Mouse (Mus musculus): Measurements from ENCODE around the gene Fthl17f. TPM values are rescaled to one million over a fixed set of nuclear protein-coding genes. Genes with fewer than 3 reads are reported as not detected.
"Not testable (repeated sequence)": the region's sequence is repeated elsewhere in the genome, so short reads cannot be mapped to it uniquely, and the experiment has no call there.

The Fthl17f gene
- polyA plus RNA-seq, 1 experiment from 2014 or later, result not detected

- TF ChIP-seq CTCF (IDR thresholded peaks at IDR 0.05; ENCODE audit: low read depth), result peak; percentile 54
- H3K4me3 ChIP-seq (ENCODE audit: low read depth, low read length); H3K9ac ChIP-seq (replicated peaks); H3K9me3 ChIP-seq (ENCODE audit: low read length); H3K4me1 ChIP-seq (ENCODE audit: insufficient read depth); H3K4me2 ChIP-seq (ENCODE audit: low read depth, low read length); H3K27me3 ChIP-seq (ENCODE audit: insufficient read depth, low read length); ATAC-seq; H3K27ac ChIP-seq (ENCODE audit: low read depth); DNase-seq; H3K36me3 ChIP-seq (replicated peaks; ENCODE audit: insufficient read depth, low read length): not testable (repeated sequence)
- 14% methylated on average over 7 of the region's 10 CpGs for WGBS (ENCODE audit: insufficient replicate concordance)
Observed at GRCm38 (mm10) chrX:9077699-9078098, 14.9 kb downstream of the Fthl17f start.

- H3K27ac ChIP-seq (ENCODE audit: low read depth); DNase-seq; H3K4me2 ChIP-seq (ENCODE audit: low read depth, low read length); H3K4me1 ChIP-seq (ENCODE audit: insufficient read depth); H3K36me3 ChIP-seq (replicated peaks; ENCODE audit: insufficient read depth, low read length); H3K9me3 ChIP-seq (ENCODE audit: low read length); H3K9ac ChIP-seq (replicated peaks); ATAC-seq; H3K4me3 ChIP-seq (ENCODE audit: low read depth, low read length); H3K27me3 ChIP-seq (ENCODE audit: insufficient read depth, low read length): not testable (repeated sequence)
Observed at GRCm38 (mm10) chrX:9095066-9095465, 32.3 kb downstream of the Fthl17f start.

- no peak for DNase-seq
- no peak within 1 kb of the TSS for H3K4me2 ChIP-seq (ENCODE audit: low read depth, low read length)
- no peak within 1 kb of the TSS for H3K9ac ChIP-seq (replicated peaks)
- no peak within 1 kb of the TSS for H3K4me3 ChIP-seq (ENCODE audit: low read depth, low read length)
- no peaks in the 10 kb centered on the region for H3K36me3 ChIP-seq (replicated peaks; ENCODE audit: insufficient read depth, low read length)
- H3K4me1 ChIP-seq (ENCODE audit: insufficient read depth), result no peaks in the 10 kb centered on the region
- no peak for TF ChIP-seq CTCF (IDR thresholded peaks at IDR 0.05; ENCODE audit: low read depth)
- no peak for ATAC-seq
- 92% methylated on average over 6 of the region's 6 CpGs for WGBS (ENCODE audit: insufficient replicate concordance)
- no peaks in the 10 kb centered on the region for H3K27me3 ChIP-seq (ENCODE audit: insufficient read depth, low read length)
- no peaks in the 10 kb centered on the region for H3K9me3 ChIP-seq (ENCODE audit: low read length)
- H3K27ac ChIP-seq (ENCODE audit: low read depth), result no peak within 1 kb of the TSS
Observed at GRCm38 (mm10) chrX:9104262-9104661, 41.4 kb downstream of the Fthl17f start, which contains the start of gene 4930402K13Rik. 4930402K13Rik (plus strand) TSS chrX:9104562.

GRCm38 (mm10) chrX:9110381-9110780, 47.6 kb downstream of the Fthl17f start:
- no peaks in the 10 kb centered on the region for H3K9me3 ChIP-seq (ENCODE audit: low read length)
- no peak overlapping the region for H3K9ac ChIP-seq (replicated peaks)

More at GRCm38 (mm10) chrX:9110381-9110780, 47.6 kb downstream of the Fthl17f start:
- Histone ChIP-seq H3K4me3 (ENCODE audit: low read depth, low read length) (no peak overlapping the region), H3K27ac (ENCODE audit: low read depth) (no peak overlapping the region), H3K36me3 (replicated peaks; ENCODE audit: insufficient read depth, low read length) (no peaks in the 10 kb centered on the region), H3K4me1 (ENCODE audit: insufficient read depth) (no peaks in the 10 kb centered on the region), H3K4me2 (ENCODE audit: low read depth, low read length) (no peak overlapping the region), H3K27me3 (ENCODE audit: insufficient read depth, low read length) (no peaks in the 10 kb centered on the region)
- WGBS (ENCODE audit: insufficient replicate concordance), result 40% methylated on average over 2 of the region's 2 CpGs
- ATAC-seq (no peak), DNase-seq (no peak)
- TF ChIP-seq CTCF (IDR thresholded peaks at IDR 0.05; ENCODE audit: low read depth) (no peak), EP300 (IDR thresholded peaks at IDR 0.05; ENCODE audit: low read depth) (no peak)

Other genes with a start within 250 kb of the Fthl17f start
- gene Gm6592, start 219.0 kb upstream of the Fthl17f start, polyA plus RNA-seq (2015; fragmentation: Nextera tagmentation; extraction: Ambion mirVana), result not detected in 2 replicates
- not detected in 2 replicates for gene Gm5751, start 188.8 kb upstream of the Fthl17f start, polyA plus RNA-seq (2015; fragmentation: Nextera tagmentation; extraction: Ambion mirVana)
- 0.18 and 0.39 TPM in 2 replicates for gene B630019K06Rik, start 170.6 kb upstream of the Fthl17f start, polyA plus RNA-seq (2015; fragmentation: Nextera tagmentation; extraction: Ambion mirVana)
- gene Fthl17b, start 100.0 kb upstream of the Fthl17f start, polyA plus RNA-seq (2015; fragmentation: Nextera tagmentation; extraction: Ambion mirVana), result not detected in 2 replicates
- not detected in 2 replicates for gene Fthl17c, start 86.5 kb upstream of the Fthl17f start, polyA plus RNA-seq (2015; fragmentation: Nextera tagmentation; extraction: Ambion mirVana)
- not detected in 2 replicates for gene Fthl17d, start 76.3 kb upstream of the Fthl17f start, polyA plus RNA-seq (2015; fragmentation: Nextera tagmentation; extraction: Ambion mirVana)
- not detected in 2 replicates for gene Fthl17e, start 29.5 kb upstream of the Fthl17f start, polyA plus RNA-seq (2015; fragmentation: Nextera tagmentation; extraction: Ambion mirVana)
- not detected in 2 replicates for gene 4930402K13Rik, start 41.5 kb downstream of the Fthl17f start, polyA plus RNA-seq (2015; fragmentation: Nextera tagmentation; extraction: Ambion mirVana)
- 0.09 and 0.13 TPM in 2 replicates for gene Lancl3, start 136.9 kb downstream of the Fthl17f start, polyA plus RNA-seq (2015; fragmentation: Nextera tagmentation; extraction: Ambion mirVana)
- gene Gm14862, start 193.9 kb downstream of the Fthl17f start, polyA plus RNA-seq (2015; fragmentation: Nextera tagmentation; extraction: Ambion mirVana), result 1.4 and 1.9 TPM in 2 replicates
- 4.8 and 5.9 TPM in 2 replicates for gene Xk, start 209.7 kb downstream of the Fthl17f start, polyA plus RNA-seq (2015; fragmentation: Nextera tagmentation; extraction: Ambion mirVana)
- gene H2al1m, start 220.7 kb downstream of the Fthl17f start, polyA plus RNA-seq (2015; fragmentation: Nextera tagmentation; extraction: Ambion mirVana), result 0.44 and 0.74 TPM in 2 replicates

Data from liver, postnatal 0 days (tissue).